Comparison of ENCODE assay signal across 28 mouse cellular contexts in the genomic region with DNA sequence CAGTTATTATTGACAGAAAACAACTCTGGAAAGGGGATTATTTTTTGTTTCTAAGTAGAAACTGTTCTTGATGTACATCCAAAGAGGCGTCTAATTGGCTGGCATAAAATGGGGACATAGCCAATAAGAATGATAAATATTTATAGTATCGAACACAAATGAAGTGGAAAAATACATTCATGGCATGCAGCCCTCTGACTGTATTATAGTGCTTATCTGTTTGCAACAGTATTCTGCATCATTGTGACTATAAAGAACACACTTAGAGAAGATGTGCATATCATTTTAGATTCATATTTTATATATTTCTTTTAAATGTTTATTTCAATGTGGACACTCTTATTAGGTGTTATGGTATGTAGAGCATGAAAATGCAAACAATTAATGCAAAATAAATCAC. TPM values are rescaled to one million over a fixed set of nuclear protein-coding genes. Genes with fewer than 3 reads are reported as not detected.
"Had no signal": no experiment of that assay in that cellular context is flagged by ENCODE, and none has a peak within 500 bp of the region (broad histone marks: within the 10 kb centered on the region; RNA-seq: fewer than 3 reads in every experiment).

No protein-coding gene starts in this region.

- H3K27ac ChIP-seq: embryonic facial prominence, embryonic 10.5 days; embryonic facial prominence, embryonic 12.5 days; embryonic facial prominence, embryonic 13.5 days; embryonic facial prominence, embryonic 15.5 days; forebrain, embryonic 10.5 days; forebrain, embryonic 12.5 days; forebrain, embryonic 13.5 days; forebrain, embryonic 15.5 days; gastrocnemius, adult 2 months had no signal

- H3K4me1 ChIP-seq: embryonic facial prominence, embryonic 10.5 days; embryonic facial prominence, embryonic 12.5 days; embryonic facial prominence, embryonic 13.5 days; embryonic facial prominence, embryonic 15.5 days; forebrain, embryonic 10.5 days; forebrain, embryonic 12.5 days; forebrain, embryonic 13.5 days; forebrain, embryonic 15.5 days had no signal

- DNase-seq: cerebellum, adult 2 months; cerebellum, adult 8-10 months; cerebellum, adult 9-10 months; cerebellum, adult 9-11 months; cerebellum, postnatal 10 days; cerebellum, postnatal 14 days; cerebellum, postnatal 25 days; cerebellum, postnatal 36 days; embryo, embryonic 11 days; forebrain, postnatal 0 days; gastrocnemius, adult 2 months; gastrocnemius, postnatal 10 days; gastrocnemius, postnatal 14 days; gastrocnemius, postnatal 25 days; gastrocnemius, postnatal 36 days; heart, adult 11 months; heart, adult 18-20 months had no signal

- H3K9ac ChIP-seq: embryonic facial prominence, embryonic 12.5 days; embryonic facial prominence, embryonic 13.5 days; embryonic facial prominence, embryonic 15.5 days; forebrain, embryonic 12.5 days; forebrain, embryonic 13.5 days; forebrain, embryonic 15.5 days; forebrain, postnatal 0 days had no signal

- H3K36me3 ChIP-seq: embryonic facial prominence, embryonic 10.5 days; embryonic facial prominence, embryonic 12.5 days; embryonic facial prominence, embryonic 13.5 days; embryonic facial prominence, embryonic 15.5 days; forebrain, embryonic 10.5 days; forebrain, embryonic 12.5 days; forebrain, embryonic 15.5 days had no signal

- H3K27me3 ChIP-seq: embryonic facial prominence, embryonic 12.5 days; embryonic facial prominence, embryonic 13.5 days; embryonic facial prominence, embryonic 15.5 days; forebrain, embryonic 12.5 days; forebrain, embryonic 13.5 days; forebrain, embryonic 15.5 days had no signal

- H3K4me3 ChIP-seq: embryonic facial prominence, embryonic 10.5 days; embryonic facial prominence, embryonic 12.5 days; embryonic facial prominence, embryonic 13.5 days; embryonic facial prominence, embryonic 15.5 days; erythroblast, embryonic 14.5 days; forebrain, embryonic 10.5 days; forebrain, embryonic 12.5 days; forebrain, embryonic 13.5 days; forebrain, embryonic 15.5 days; gastrocnemius, adult 2 months had no signal

- H3K9me3 ChIP-seq: embryonic facial prominence, embryonic 10.5 days; embryonic facial prominence, embryonic 12.5 days; embryonic facial prominence, embryonic 13.5 days; embryonic facial prominence, embryonic 15.5 days; forebrain, embryonic 10.5 days; forebrain, embryonic 12.5 days; forebrain, embryonic 13.5 days; forebrain, embryonic 15.5 days had no signal

- ATAC-seq: forebrain, embryonic 13.5 days; forebrain, embryonic 14.5 days; forebrain, embryonic 15.5 days; forebrain, embryonic 16.5 days; forebrain, postnatal 0 days had no signal

- H3K4me2 ChIP-seq: embryonic facial prominence, embryonic 12.5 days; embryonic facial prominence, embryonic 13.5 days; embryonic facial prominence, embryonic 15.5 days; forebrain, embryonic 12.5 days; forebrain, embryonic 13.5 days; forebrain, embryonic 15.5 days had no signal

RNA-seq across cellular contexts. Expression of a gene that starts 17.9 kb away (rescaled TPM):
- polyA plus RNA-seq: erythroblast, embryonic 14.5 days had no signal
